Mouse (Mus musculus) midbrain, embryonic 11.5 days (tissue): ENCODE results near the gene Rap1a. TPM values are rescaled to one million over a fixed set of nuclear protein-coding genes. Genes with fewer than 3 reads are reported as not detected.

Experiments used
- ATAC-seq: fragments of 200-750 bp; cut with Nextera tagmentation; 2 replicates; pipeline ENCODE4 v1.8.0; 2017; ENCODE audit warnings: moderate TSS enrichment, moderate library complexity; ENCODE audit not compliant: low FRiP score
- DNase-seq: peaks from one replicate; pipeline ENCODE4 v3.0.0; 2015; ENCODE audit warnings: low spot score; ENCODE audit errors: missing footprints
- H3K27ac ChIP-seq: fragments of 300-500 bp; sonication (generic); 2 replicates; pipeline ENCODE4 v1.5.1; 2014; ENCODE audit warnings: low read depth, low read length
- H3K27me3 ChIP-seq: fragments of 300-500 bp; sonication (generic); 2 replicates; pipeline ENCODE4 v1.6.1; 2014; ENCODE audit warnings: mild to moderate bottlenecking, low read length, moderate library complexity, mixed read lengths; ENCODE audit not compliant: control insufficient read depth, insufficient read depth
- H3K36me3 ChIP-seq: fragments of 300-500 bp; sonication (generic); 2 replicates; pipeline ENCODE4 v1.6.1; 2014; ENCODE audit warnings: mild to moderate bottlenecking, low read length, moderate library complexity, mixed read lengths; ENCODE audit not compliant: control insufficient read depth, insufficient read depth
- H3K4me1 ChIP-seq: fragments of 300-500 bp; sonication (generic); 2 replicates; pipeline ENCODE4 v1.6.1; 2014; ENCODE audit warnings: low read length; ENCODE audit not compliant: control insufficient read depth, insufficient read depth
- H3K4me2 ChIP-seq: fragments of 300-500 bp; sonication (generic); 2 replicates; pipeline ENCODE4 v1.6.1; 2014; ENCODE audit warnings: mild to moderate bottlenecking, moderate library complexity
- H3K4me3 ChIP-seq: fragments of 300-500 bp; sonication (generic); 2 replicates; pipeline ENCODE4 v1.5.1; 2014; ENCODE audit warnings: low read depth, low read length
- H3K9ac ChIP-seq: fragments of 300-500 bp; sonication (generic); 2 replicates; pipeline ENCODE4 v1.6.1; 2014; ENCODE audit warnings: low read length
- H3K9me3 ChIP-seq: fragments of 300-500 bp; sonication (generic); 2 replicates; pipeline ENCODE4 v1.6.1; 2016; ENCODE audit warnings: low read length; ENCODE audit not compliant: control insufficient read depth
- WGBS: fragments of 180-500 bp; shearing (Covaris S2); extraction: QIAGEN DNeasy Blood & Tissue Kit; methylation state at CpG from one replicate; pipeline ENCODE4 v1.1.7; 2014; 5-methylcytosine and 5-hydroxymethylcytosine counted together
- polyA plus RNA-seq: library from polyadenylated mRNA; unstranded; fragments of >200 nt; fragmentation: Nextera tagmentation; extraction: Ambion mirVana; gene quantifications from 2 replicates; pipeline ENCODE4 v1.2.1, GENCODE M21; 2014

Gene Rap1a
- polyA plus RNA-seq, 1 experiment from 2014 or later, result 87.0 TPM

DNA sequence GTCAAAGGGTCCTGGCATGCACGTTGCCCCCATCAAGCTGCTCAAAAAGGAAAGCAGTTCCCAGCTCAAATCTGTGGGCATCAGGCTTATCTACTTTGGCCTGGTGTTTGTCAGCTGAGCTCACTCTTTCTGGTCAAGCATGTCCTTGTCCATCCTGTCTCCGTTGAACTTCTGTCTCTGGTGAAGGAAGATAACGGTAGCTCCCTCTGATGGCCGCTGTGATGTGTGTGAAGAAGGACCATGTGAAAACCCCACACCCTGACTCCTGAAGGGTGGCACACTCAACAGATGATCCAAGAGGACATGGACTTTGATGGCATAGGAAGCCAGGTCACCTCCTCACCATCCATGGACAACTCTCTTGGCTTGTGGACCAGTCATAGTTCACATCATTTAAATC is 82.4 kb downstream of the Rap1a start:
- WGBS, result 53% methylated on average over 4 of the region's 4 CpGs
- Histone ChIP-seq H3K9ac (no peak overlapping the region), H3K36me3 (no peaks in the 10 kb centered on the region), H3K9me3 (no peaks in the 10 kb centered on the region), H3K4me2 (no peak overlapping the region), H3K4me3 (no peak overlapping the region), H3K27me3 (no peaks in the 10 kb centered on the region), H3K4me1 (peaks cover 7% of the 10 kb centered on the region; the same call in 1 of the 2 replicates), H3K27ac (no peak overlapping the region)
- DNase-seq, result no peak
- ATAC-seq, result no peak

DNA sequence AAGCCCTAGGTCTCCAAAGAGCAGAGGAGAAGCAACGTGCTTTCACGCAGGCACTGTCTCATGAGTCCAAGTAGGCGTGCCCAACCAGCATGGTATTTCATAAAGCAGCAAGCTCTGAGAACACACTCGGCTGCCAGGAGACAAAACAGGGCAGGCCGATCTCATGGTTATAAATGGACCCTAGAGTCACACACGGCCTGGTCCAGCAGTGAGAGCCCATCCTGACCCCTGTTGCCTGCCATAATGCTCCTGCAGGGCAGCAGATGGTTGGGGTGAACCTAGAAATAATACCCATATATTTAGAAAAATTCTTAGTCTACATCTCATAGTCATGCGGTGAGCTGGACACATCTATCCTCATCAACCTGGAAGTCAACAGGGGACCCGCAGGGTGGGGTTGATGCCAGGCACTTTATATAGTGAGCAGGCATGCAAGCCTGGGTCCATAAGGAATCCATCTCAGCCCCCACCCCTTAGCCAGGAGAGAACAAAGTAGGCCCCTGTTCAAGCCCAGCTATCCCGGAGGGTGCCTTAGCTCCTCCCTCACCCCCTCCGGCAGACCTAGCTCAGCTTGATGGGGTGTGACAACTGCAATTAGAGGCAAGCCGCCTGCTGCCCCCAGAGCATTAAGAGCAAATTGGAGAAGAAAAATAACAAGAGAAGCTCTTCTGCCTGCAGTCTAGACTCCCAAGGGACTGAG is 83.1 kb downstream of the Rap1a start:
- WGBS, result 62% methylated on average over 11 of the region's 11 CpGs
- Histone ChIP-seq H3K27ac (no peak overlapping the region), H3K4me1 (peaks cover 7% of the 10 kb centered on the region; the same call in 1 of the 2 replicates), H3K36me3 (no peaks in the 10 kb centered on the region), H3K4me3 (no peak overlapping the region), H3K4me2 (no peak overlapping the region), H3K9ac (no peak overlapping the region), H3K9me3 (no peaks in the 10 kb centered on the region), H3K27me3 (no peaks in the 10 kb centered on the region)
- peak; percentile 80 for DNase-seq
- ATAC-seq, result peak; percentile 25; the same call in 1 of the 2 replicates

DNA sequence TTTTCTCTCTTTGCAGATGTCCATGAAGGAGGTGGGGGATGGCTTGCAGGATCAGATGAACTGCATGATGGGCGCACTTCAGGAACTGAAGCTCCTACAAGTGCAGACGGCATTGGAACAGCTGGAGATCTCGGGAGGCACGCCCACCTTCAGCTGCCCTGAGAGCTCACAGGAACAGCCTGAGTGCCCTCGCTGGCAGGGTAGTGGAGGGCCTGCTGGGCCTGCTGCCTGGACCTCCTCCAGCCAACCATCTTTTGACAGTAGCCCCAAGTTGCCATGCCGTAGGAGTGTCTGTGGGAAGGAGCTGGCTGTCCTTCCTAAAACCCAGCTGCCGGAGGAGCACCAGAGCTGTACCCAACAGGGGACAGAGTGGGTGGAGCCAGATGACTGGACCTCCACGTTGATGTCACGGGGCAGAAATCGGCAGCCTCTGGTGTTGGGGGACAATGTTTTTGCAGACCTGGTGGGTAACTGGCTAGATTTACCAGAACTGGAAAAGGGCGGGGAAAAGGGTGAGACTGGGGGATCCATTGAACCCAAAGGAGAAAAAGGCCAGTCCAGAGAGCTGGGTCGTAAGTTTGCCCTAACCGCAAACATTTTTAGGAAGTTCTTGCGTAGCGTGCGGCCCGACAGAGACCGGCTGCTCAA is 84.7 kb downstream of the Rap1a start:
- Histone ChIP-seq H3K27me3 (no peaks in the 10 kb centered on the region), H3K4me2 (no peak overlapping the region), H3K4me1 (peaks cover 7% of the 10 kb centered on the region; the same call in 1 of the 2 replicates), H3K36me3 (no peaks in the 10 kb centered on the region), H3K27ac (no peak overlapping the region), H3K9me3 (no peaks in the 10 kb centered on the region), H3K4me3 (no peak overlapping the region), H3K9ac (no peak overlapping the region)
- 59% methylated on average over 18 of the region's 18 CpGs for WGBS
- no peak for ATAC-seq
- DNase-seq, result no peak

DNA sequence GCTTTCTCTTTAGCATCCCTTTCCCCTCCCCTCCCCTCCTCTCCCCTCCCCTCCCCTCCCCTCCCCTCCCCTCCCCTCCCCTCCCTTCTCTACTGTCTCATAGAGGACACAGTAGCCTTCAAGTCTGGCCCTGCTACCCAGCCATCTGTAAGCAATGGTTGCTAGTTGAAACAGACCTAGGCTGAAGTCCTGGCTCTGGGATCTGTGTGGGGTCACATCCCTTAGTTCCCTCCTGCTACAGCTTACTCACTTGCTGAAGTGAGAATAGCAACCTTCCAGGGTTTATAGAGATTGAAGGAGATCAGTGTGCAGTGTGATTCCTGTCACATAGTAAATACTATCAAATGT is 86.3 kb downstream of the Rap1a start:
- Histone ChIP-seq H3K36me3 (no peaks in the 10 kb centered on the region), H3K27me3 (no peaks in the 10 kb centered on the region), H3K4me3 (no peak overlapping the region), H3K9ac (no peak overlapping the region), H3K27ac (no peak overlapping the region; the same call in 1 of the 2 replicates), H3K4me1 (peaks cover 7% of the 10 kb centered on the region; the same call in 1 of the 2 replicates), H3K9me3 (no peaks in the 10 kb centered on the region), H3K4me2 (no peak overlapping the region)
- DNase-seq, result no peak
- ATAC-seq, result no peak

DNA sequence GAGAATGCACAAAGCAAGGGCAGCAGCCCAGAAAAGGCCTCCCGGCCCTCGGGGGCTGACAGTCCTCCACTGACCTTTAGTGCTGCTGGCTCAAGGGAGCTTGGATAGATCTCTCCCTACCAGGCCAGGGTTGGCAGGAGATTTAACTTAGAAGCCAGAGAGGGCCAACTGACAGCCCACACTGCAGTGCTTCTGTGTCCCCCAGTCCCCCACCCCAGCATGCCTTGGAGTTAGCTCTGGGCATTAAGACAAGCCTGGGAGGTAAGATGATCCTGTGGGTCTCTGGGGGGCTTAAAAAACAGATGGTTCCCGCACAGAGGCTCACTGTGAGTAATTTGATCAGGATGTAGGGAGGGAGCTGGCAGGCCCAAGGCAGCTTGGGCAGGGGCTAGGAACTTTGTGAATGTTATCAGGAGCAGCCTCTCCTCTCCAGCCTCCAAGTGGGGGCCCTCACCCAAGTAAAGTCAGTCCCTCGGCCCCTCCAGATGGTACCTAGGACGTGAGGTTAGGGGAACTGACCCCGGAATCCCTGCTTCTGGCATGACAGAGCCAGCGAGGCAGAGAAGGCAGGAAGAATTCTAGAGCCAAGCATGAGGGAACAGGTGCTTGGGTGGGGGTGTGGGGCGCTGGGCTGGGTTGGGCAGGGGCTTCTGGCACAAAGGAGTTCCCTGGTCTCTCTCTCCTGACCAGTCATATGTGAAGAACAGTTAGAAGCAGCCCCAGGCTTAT is 86.9 kb downstream of the Rap1a start:
- DNase-seq (peak; percentile 90), ATAC-seq (peak; percentile 67)
- H3K9ac ChIP-seq, result 0 out of 2 replicates have a peak overlapping the region, but pooled peaks have one; percentile 9
- no peak overlapping the region for H3K4me3 ChIP-seq
- H3K9me3 ChIP-seq, result no peaks in the 10 kb centered on the region
- peak overlapping the region; percentile 61; the same call in 1 of the 2 replicates for H3K27ac ChIP-seq
- peaks cover 7% of the 10 kb centered on the region; the same call in 1 of the 2 replicates for H3K4me1 ChIP-seq
- H3K4me2 ChIP-seq, result no peak overlapping the region
- H3K36me3 ChIP-seq, result no peaks in the 10 kb centered on the region
- H3K27me3 ChIP-seq, result no peaks in the 10 kb centered on the region
- WGBS, result 15% methylated on average over 8 of the region's 8 CpGs

DNA sequence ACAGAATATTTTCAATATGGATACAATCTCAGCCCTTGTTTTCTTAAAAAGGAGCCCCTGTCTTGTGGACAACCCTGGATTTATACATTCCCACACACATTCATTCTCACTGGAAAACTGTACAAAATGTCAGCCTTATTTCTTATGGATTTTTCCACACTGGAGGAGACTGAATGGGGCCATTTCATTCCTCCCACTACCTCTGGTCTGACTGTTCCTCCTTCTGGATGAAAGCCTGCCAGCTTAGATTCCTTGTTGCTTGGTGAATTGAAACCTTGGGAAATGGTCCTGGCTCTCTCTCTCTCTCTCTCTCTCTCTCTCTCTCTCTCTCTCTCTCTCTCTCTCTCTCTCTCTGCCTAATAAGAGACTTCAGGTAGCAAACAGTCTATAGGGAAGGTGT is 88.3 kb downstream of the Rap1a start:
- ATAC-seq (no peak), DNase-seq (peak; percentile 59)
- Histone ChIP-seq H3K4me1 (peaks cover 7% of the 10 kb centered on the region; the same call in 1 of the 2 replicates), H3K27ac (no peak overlapping the region), H3K9ac (no peak overlapping the region), H3K36me3 (no peaks in the 10 kb centered on the region), H3K4me3 (no peak overlapping the region), H3K4me2 (no peak overlapping the region), H3K27me3 (no peaks in the 10 kb centered on the region), H3K9me3 (no peaks in the 10 kb centered on the region)

DNA sequence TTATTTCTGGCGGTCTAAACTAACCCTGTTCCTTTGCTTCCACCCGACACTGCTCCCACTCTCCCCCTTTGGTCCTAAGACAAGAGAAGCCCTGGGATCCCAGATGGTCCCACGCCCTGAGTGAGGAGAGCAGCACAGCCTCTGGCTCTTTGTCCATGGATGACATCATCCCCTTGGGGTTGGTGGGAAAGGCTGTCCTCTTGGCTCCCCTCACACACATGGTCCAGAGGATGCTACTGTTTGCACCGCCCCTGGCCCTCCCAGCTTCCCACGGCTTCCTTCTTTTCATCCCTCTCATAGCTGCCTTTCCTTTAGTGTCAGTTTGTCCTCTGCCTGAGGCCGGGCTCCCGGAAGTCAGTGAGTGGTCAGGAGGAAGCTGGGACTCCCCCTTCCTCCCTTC is 89.4 kb downstream of the Rap1a start:
- Histone ChIP-seq H3K4me2 (no peak overlapping the region), H3K4me3 (no peak overlapping the region), H3K4me1 (peaks cover 7% of the 10 kb centered on the region; the same call in 1 of the 2 replicates), H3K36me3 (no peaks in the 10 kb centered on the region), H3K9ac (no peak overlapping the region), H3K27ac (no peak overlapping the region), H3K27me3 (peaks cover 4% of the 10 kb centered on the region; the same call in 1 of the 2 replicates), H3K9me3 (no peaks in the 10 kb centered on the region)
- DNase-seq (peak; percentile 60), ATAC-seq (no peak)
- 71% methylated on average over 7 of the region's 7 CpGs for WGBS

DNA sequence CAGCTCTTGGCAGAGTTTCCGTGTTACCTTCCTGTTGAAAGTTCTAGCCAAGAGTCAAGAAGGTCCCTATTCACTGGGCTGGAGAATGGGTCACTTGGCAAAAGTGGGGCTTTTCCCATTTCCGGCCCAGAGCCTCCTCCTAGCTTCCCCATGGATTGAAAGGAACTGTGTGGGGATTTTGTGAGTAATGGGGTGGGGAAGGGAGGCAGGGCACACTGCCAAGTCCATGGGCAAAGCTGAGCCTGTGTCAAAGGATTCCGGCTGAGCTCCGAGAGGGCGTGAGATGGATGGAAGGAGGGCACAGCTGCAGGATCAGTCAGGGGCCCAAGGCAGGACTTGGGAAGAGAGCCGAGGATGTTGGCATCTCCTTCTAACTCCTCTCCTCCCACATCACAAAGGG is 90.9 kb downstream of the Rap1a start:
- no peaks in the 10 kb centered on the region for H3K36me3 ChIP-seq
- peaks cover 12% of the 10 kb centered on the region; the same call in 1 of the 2 replicates for H3K27me3 ChIP-seq
- H3K4me1 ChIP-seq, result peaks cover 9% of the 10 kb centered on the region
- no peak for ATAC-seq
- H3K9ac ChIP-seq, result no peak overlapping the region
- no peak for DNase-seq
- H3K27ac ChIP-seq, result no peak overlapping the region
- 84% methylated on average over 6 of the region's 6 CpGs for WGBS
- no peak overlapping the region for H3K4me2 ChIP-seq
- H3K9me3 ChIP-seq, result no peaks in the 10 kb centered on the region
- no peak overlapping the region for H3K4me3 ChIP-seq

DNA sequence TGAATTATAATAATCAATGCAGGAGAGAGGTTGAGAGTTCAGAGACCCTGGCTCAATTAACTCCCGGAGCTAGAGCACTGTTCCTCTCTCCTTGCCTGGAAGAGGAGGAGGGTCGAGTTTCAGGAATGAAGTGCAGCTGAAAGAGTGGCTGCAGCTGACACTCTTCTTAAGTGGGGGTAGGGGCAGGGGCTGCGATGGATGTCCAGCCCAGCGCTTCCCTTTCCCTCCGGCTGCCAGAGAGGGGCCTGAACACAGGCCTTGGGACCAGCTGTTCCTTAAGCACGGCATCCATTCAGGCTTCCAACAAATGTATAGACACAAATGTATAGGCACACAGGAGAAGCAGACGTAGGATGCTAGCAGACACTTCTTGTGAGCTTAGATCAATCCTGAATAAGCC is 93.5 kb downstream of the Rap1a start:
- Histone ChIP-seq H3K36me3 (no peaks in the 10 kb centered on the region), H3K27ac (no peak overlapping the region), H3K4me3 (no peak overlapping the region), H3K4me1 (peaks cover 4% of the 10 kb centered on the region; the same call in 1 of the 2 replicates), H3K4me2 (no peak overlapping the region), H3K9ac (no peak overlapping the region), H3K27me3 (peaks cover 19% of the 10 kb centered on the region; the same call in 1 of the 2 replicates), H3K9me3 (no peaks in the 10 kb centered on the region)
- 11% methylated on average over 7 of the region's 7 CpGs for WGBS
- ATAC-seq, result no peak
- peak; percentile 84 for DNase-seq
